Mouse (Mus musculus): ENCODE measurements around the gene Itgav. TPM values are rescaled to one million over a fixed set of nuclear protein-coding genes. Genes with fewer than 3 reads are reported as not detected.

Itgav gene
- polyA plus RNA-seq, 1 experiment from 2014 or later: 35.6 TPM

DNA sequence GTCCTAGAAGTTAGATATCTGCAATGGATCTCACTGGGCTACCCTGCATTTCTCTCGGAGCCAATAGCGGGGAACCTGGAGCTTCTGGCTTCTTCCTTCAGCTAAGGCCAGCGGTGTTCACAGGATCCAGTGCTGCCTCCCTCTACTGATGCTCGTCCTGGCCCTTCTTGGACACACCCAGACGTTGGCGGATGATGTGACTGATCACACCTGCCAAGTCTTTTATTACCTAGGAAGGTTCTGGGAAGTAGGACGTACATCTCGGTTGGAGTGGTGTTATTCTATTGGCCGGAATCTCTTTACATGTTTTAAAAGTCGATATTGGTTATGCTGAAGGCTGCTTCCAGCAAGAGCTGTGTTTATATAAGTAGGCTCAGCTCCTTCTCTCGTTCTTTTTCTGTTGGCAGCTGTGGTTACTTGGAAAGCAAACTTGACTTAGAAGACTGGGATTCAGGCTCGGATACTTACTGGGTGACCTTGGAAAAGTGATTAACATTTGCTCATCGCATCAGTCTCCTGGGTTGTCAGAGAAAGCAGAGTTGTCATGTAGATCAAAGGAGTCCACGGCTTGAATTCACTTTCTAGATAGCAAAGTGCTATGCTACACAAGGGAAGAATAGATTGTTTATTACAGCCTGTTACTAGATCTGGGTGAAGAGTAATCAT, 14.5 kb downstream of the Itgav start:
- Histone ChIP-seq H3K27me3 (ENCODE audit: poor library complexity, severe bottlenecking) (no peaks in the 10 kb centered on the region), H3K9me3 (no peaks in the 10 kb centered on the region), H3K4me3 (no peak overlapping the region), H3K4me1 (0 out of 2 replicates have a peak, but pooled peaks cover 9% of the 10 kb centered on the region), H3K27ac (no peak overlapping the region), H3K36me3 (replicated peaks) (peaks cover 23% of the 10 kb centered on the region)
- DNase-seq (ENCODE audit: extremely low spot score, low spot score): no peak
- WGBS: 92% methylated on average over 14 of the region's 14 CpGs

DNA sequence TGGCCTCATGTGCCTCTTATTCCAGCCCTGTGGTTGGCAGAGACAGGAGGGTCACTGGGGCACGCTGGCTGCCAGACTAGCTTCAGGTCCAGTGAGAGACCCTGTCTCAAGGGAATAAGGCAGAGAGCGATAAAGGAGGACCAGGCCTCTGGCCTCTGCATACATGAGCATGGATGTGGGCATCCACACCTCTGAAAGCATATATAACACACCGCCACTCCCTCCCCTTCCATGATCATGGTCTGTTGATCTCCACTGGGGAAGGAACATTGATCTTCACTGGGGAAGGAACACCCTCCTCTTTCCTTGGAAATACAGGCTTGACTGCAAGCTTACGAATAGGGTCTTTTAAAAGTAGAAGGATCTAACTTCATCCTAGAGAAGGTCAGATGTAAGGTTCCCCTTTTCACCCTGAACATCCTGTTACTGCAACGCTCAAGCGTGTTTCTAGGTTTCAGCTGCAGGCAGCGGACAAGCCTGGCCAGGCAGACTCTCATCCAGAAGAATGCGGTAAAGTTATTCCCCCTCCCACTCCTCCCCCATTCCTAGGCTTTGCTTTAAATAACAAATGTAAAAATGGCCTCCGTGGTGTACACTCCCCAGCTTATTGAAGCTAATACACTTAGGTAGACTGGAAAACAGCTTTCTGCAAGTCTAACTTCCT, 15.4 kb downstream of the Itgav start:
- 74% methylated on average over 9 of the region's 9 CpGs for WGBS
- Histone ChIP-seq H3K9me3 (no peaks in the 10 kb centered on the region), H3K36me3 (replicated peaks) (peaks cover 26% of the 10 kb centered on the region), H3K4me3 (no peak overlapping the region), H3K4me1 (0 out of 2 replicates have a peak, but pooled peaks cover 9% of the 10 kb centered on the region), H3K27me3 (ENCODE audit: poor library complexity, severe bottlenecking) (no peaks in the 10 kb centered on the region), H3K27ac (no peak overlapping the region)
- DNase-seq (ENCODE audit: extremely low spot score, low spot score): no peak

- H3K4me1 ChIP-seq: 0 out of 2 replicates have a peak, but pooled peaks cover 9% of the 10 kb centered on the region
- WGBS: 55% methylated on average over 5 of the region's 5 CpGs
- H3K36me3 ChIP-seq (replicated peaks): peaks cover 34% of the 10 kb centered on the region
- DNase-seq (ENCODE audit: extremely low spot score, low spot score): no peak
- no peaks in the 10 kb centered on the region for H3K9me3 ChIP-seq
- no peaks in the 10 kb centered on the region for H3K27me3 ChIP-seq (ENCODE audit: poor library complexity, severe bottlenecking)
- H3K27ac ChIP-seq: no peak overlapping the region
- no peak overlapping the region for H3K4me3 ChIP-seq
Measured at GRCm38 (mm10) chr2:83740601-83741031, 16.4 kb downstream of the Itgav start.

DNA sequence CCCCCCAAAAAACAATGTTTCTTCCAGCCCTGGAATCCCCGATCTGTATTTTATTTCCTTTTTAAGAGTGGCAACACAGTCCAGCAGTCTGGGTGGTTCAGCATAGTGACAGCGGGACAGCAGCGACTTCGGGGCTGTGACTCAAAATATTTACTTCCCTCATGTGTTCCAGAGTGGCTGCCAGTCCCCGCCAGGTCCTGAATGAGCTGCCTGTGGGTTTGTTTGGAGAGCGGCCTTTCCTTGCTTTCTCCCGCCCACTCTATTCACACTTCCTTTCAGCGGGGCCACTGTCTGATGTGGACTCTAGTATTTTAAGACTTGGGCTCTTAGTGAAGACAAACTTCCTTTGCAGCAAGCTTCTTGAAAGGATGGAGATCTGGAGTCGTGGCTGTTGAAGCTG, 18.0 kb downstream of the Itgav start:
- no peak overlapping the region for H3K27ac ChIP-seq
- WGBS: 63% methylated on average over 9 of the region's 9 CpGs
- H3K9me3 ChIP-seq: no peaks in the 10 kb centered on the region
- no peaks in the 10 kb centered on the region for H3K27me3 ChIP-seq (ENCODE audit: poor library complexity, severe bottlenecking)
- H3K4me1 ChIP-seq: 0 out of 2 replicates have a peak, but pooled peaks cover 9% of the 10 kb centered on the region
- no peak overlapping the region for H3K4me3 ChIP-seq
- H3K36me3 ChIP-seq (replicated peaks): peaks cover 26% of the 10 kb centered on the region
- DNase-seq (ENCODE audit: extremely low spot score, low spot score): no peak

- Histone ChIP-seq H3K9me3 (no peaks in the 10 kb centered on the region), H3K4me3 (no peak overlapping the region), H3K27ac (no peak overlapping the region), H3K4me1 (0 out of 2 replicates have a peak, but pooled peaks cover 9% of the 10 kb centered on the region), H3K27me3 (ENCODE audit: poor library complexity, severe bottlenecking) (no peaks in the 10 kb centered on the region), H3K36me3 (replicated peaks) (peaks cover 30% of the 10 kb centered on the region)
- WGBS: 92% methylated on average over 2 of the region's 2 CpGs
- no peak for DNase-seq (ENCODE audit: extremely low spot score, low spot score)
Measured at GRCm38 (mm10) chr2:83742836-83743235, 18.6 kb downstream of the Itgav start.

DNA sequence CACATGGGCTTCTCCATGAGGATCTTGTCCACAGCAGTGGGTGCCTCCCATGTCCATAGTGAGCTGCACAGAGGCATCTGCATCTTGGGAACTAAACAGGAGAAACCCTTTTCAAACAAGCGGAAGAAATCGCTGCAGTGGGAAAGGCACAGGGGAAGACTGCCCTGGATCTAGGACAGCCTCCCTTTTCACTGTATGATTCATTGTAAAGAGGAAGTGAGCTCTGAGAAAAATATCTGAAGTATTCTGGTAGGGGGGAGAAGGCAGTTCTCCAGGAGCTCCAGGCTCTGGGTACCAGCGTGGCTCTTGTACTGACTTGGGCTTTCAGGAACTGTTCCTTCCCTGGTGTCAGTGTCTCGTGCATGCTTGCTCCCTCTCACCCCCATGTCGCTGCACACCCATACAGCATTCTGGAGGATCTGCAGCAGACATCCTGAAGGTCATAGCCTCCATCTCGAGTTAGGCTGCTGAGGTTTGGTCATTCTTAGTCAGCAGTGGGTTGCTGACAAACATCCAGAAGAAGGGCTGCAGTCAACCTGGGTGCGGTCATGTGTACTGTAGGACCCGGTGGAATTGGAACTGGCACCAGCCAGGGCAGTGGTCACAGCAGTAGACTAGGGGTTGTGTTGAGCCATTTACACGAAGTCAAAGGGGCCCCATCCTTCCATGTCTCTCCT, 20.2 kb downstream of the Itgav start:
- 84% methylated on average over 9 of the region's 9 CpGs for WGBS
- no peak overlapping the region for H3K27ac ChIP-seq
- DNase-seq (ENCODE audit: extremely low spot score, low spot score): no peak

GRCm38 (mm10) chr2:83745257-83745656, 21.1 kb downstream of the Itgav start:
- H3K4me1 ChIP-seq: 0 out of 2 replicates have a peak, but pooled peaks cover 7% of the 10 kb centered on the region
- peaks cover 35% of the 10 kb centered on the region for H3K36me3 ChIP-seq (replicated peaks)
- no peaks in the 10 kb centered on the region for H3K27me3 ChIP-seq (ENCODE audit: poor library complexity, severe bottlenecking)
- H3K27ac ChIP-seq: no peak overlapping the region
- no peak overlapping the region for H3K4me3 ChIP-seq
- no peak for DNase-seq (ENCODE audit: extremely low spot score, low spot score)
- WGBS: 88% methylated on average over 6 of the region's 6 CpGs
- H3K9me3 ChIP-seq: no peaks in the 10 kb centered on the region

More for the DNA sequence above, 20.2 kb downstream of the Itgav start:
- Histone ChIP-seq H3K4me3 (no peak overlapping the region), H3K36me3 (replicated peaks) (peaks cover 33% of the 10 kb centered on the region), H3K4me1 (0 out of 2 replicates have a peak, but pooled peaks cover 8% of the 10 kb centered on the region), H3K9me3 (no peaks in the 10 kb centered on the region), H3K27me3 (ENCODE audit: poor library complexity, severe bottlenecking) (no peaks in the 10 kb centered on the region)

GRCm38 (mm10) chr2:83748581-83749118, 24.5 kb downstream of the Itgav start:
- H3K4me1 ChIP-seq: no peaks in the 10 kb centered on the region
- H3K9me3 ChIP-seq: no peaks in the 10 kb centered on the region
- H3K4me3 ChIP-seq: no peak overlapping the region
- H3K36me3 ChIP-seq (replicated peaks): peaks cover 35% of the 10 kb centered on the region
- no peak overlapping the region for H3K27ac ChIP-seq
- WGBS: 95% methylated on average over 10 of the region's 10 CpGs
- H3K27me3 ChIP-seq (ENCODE audit: poor library complexity, severe bottlenecking): no peaks in the 10 kb centered on the region
- DNase-seq (ENCODE audit: extremely low spot score, low spot score): peak; percentile 12

DNA sequence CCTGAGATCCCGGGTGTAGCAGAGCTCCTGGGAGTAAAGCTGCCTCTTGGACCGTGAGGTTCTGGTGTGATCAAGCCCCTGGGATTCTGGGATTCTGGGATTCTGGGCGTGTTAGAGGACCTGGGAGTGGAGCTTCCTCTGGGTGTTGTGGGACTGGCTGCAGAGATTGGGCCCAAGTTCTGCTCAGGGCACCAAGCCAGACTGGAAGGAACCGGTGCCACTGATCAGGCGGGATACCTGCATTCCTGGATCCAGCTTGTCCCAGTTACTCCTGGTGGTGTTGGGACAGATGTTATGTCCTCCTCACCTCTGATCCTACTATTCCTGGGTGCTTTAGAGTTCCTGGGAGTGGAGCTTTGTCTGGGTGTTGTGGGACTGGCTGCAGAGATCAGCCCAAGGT, 28.8 kb downstream of the Itgav start:
- WGBS: 94% methylated on average over 5 of the region's 5 CpGs
- H3K4me3 ChIP-seq: no peak overlapping the region
- peaks cover 37% of the 10 kb centered on the region for H3K36me3 ChIP-seq (replicated peaks)
- H3K4me1 ChIP-seq: no peaks in the 10 kb centered on the region
- no peak for DNase-seq (ENCODE audit: extremely low spot score, low spot score)
- no peaks in the 10 kb centered on the region for H3K9me3 ChIP-seq
- H3K27me3 ChIP-seq (ENCODE audit: poor library complexity, severe bottlenecking): no peaks in the 10 kb centered on the region
- no peak overlapping the region for H3K27ac ChIP-seq

GRCm38 (mm10) chr2:83754306-83754837, 30.2 kb downstream of the Itgav start:
- Histone ChIP-seq H3K36me3 (replicated peaks) (peaks cover 24% of the 10 kb centered on the region), H3K4me3 (no peak overlapping the region), H3K9me3 (no peaks in the 10 kb centered on the region), H3K27ac (no peak overlapping the region), H3K4me1 (peaks cover 10% of the 10 kb centered on the region), H3K27me3 (ENCODE audit: poor library complexity, severe bottlenecking) (no peaks in the 10 kb centered on the region)
- WGBS: 85% methylated on average over 5 of the region's 5 CpGs
- DNase-seq (ENCODE audit: extremely low spot score, low spot score): no peak

DNA sequence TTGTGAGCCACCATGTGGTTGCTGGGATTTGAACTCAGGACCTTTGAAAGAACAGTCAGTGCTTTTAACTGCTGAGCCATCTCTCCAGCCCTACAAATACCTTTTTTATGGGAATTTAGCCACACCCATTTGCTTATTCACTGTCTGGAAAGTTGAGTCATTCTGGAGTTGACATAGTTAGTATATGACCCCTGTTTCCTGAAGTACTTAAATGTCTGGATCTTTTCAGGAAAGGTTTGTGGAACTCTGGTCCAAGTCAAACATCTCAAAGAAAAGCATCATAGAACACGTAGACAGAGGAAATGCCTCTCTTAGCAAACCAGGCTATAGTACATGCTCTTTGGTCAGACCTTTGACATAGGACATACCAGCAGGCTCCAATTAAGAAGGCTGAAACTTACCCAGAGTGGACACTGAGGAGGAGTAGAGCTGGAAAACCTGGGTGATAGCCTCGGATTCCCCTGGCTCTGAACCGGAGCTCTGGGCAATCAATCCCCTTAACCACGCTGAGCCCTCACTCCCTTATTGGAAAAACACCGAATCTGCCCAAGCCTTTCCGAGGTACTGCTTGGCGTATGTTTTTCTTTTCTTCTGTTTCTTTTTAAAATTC, 34.5 kb downstream of the Itgav start:
- Histone ChIP-seq H3K4me1 (peaks cover 16% of the 10 kb centered on the region), H3K36me3 (replicated peaks) (peaks cover 22% of the 10 kb centered on the region), H3K27me3 (ENCODE audit: poor library complexity, severe bottlenecking) (no peaks in the 10 kb centered on the region), H3K4me3 (peak overlapping the region; percentile 18; the same call in 1 of the 2 replicates), H3K9me3 (no peaks in the 10 kb centered on the region), H3K27ac (peak overlapping the region; percentile 68)
- 55% methylated on average over 7 of the region's 7 CpGs for WGBS
- DNase-seq (ENCODE audit: extremely low spot score, low spot score): no peak

DNA sequence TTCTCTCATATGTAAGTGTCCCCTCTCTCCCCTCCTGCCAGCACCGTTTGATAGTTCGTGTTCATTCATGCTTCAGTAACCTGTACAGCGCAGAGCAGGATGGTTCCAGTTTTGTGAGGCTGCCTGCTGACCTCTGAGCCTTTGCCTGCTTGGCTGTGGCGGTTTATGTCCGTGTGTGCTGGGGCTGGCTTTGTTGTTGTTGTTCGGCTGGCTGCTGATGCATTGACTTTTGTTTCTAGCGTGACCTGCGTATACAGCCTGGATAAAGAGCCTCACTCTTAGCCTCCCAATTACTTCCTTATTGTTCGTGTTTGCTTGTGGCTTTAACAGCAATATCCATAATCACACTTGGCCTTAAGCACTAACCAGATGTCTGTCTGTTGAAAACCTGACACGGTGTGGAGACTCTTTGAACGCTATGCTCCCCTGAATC, 35.0 kb downstream of the Itgav start:
- H3K27me3 ChIP-seq (ENCODE audit: poor library complexity, severe bottlenecking): no peaks in the 10 kb centered on the region
- WGBS: 30% methylated on average over 11 of the region's 11 CpGs
- peaks cover 16% of the 10 kb centered on the region for H3K4me1 ChIP-seq
- H3K27ac ChIP-seq: peak overlapping the region; percentile 68
- DNase-seq (ENCODE audit: extremely low spot score, low spot score): peak; percentile 35
- no peaks in the 10 kb centered on the region for H3K9me3 ChIP-seq
- peak overlapping the region; percentile 18; the same call in 1 of the 2 replicates for H3K4me3 ChIP-seq
- peaks cover 22% of the 10 kb centered on the region for H3K36me3 ChIP-seq (replicated peaks)

Measured in forebrain, embryonic 10.5 days (tissue).